Mouse (Mus musculus) spleen, postnatal 10 days (tissue): ENCODE measurements around the gene Ap3b2.
A peak's percentile ranks its signal among the peaks of the same experiment; 100 is the strongest.

Experiments used
- DNase-seq, 2 experiments: peaks; one replicate each; pipeline ENCODE4 v3.0.0; 2021 to 2022; ENCODE audit warnings: low spot score in 2 of 2

The Ap3b2 gene

DNA sequence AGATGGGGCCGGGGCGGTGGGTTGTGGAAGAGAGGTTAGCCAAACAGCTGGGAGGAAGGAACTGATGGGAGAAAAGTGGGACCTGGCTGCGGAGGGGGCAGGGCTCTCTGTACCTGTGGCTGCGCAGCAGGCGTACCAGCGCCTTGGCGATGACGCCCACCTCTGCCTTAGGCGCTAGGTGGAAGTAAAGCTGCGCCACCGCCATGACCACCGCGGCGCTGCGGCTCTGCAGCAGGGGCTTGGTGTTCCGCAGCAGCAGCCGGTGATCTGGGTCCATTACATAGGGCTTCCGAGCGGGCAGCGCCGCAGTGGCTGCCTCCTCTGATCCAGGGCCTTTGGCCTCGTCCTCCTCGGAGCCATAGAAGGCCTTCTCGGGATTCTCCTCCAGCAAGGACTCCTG is 16.9 kb downstream of the Ap3b2 start:
- DNase-seq, result no peak

DNA sequence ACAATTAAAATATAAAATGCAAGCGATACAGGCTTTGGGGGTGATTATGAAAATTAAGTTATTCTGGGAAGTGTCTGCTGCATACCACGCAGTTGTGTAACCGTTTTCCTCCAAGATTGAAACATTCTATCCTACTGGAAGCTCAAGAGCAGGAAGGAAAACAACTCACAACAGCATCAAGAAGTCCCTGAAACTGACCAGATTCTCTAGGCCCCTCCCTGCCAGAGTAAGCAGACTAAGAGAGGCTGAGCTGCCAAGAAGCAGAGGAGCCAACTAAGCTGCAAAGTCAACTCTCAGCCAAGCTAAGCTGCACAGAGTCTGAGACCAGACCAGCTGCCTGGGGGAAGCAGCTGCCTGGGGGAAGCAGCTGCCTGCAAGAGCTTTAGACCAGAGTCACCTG is 18.5 kb downstream of the Ap3b2 start:
- DNase-seq, result no peak

DNA sequence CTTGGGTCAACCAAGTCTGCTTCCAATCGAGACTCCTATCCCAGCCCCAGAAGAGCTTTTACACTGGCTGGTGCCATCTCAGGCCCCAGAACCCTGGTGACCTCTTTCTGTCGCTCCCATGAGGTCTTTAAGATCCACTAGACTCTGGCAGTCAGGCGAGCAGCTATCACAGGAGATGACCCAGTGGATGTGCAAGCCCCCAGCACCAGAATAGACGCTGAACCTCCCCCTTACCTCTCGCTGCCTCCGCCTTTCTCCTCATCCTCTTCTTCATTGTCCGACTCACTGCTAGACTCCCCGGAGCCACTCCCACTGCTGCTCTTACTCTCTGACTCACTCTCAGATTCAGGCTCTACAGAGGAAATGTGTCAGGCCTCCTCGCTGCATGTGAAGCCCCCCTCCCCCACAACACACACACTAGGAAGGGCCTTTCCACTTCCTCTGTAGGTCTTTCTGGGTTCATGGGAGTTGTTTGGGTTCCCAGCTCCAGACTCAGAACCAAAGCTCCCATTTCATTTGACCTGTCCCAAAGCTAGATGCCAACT is 28.7 kb downstream of the Ap3b2 start:
- DNase-seq, result no peak

DNA sequence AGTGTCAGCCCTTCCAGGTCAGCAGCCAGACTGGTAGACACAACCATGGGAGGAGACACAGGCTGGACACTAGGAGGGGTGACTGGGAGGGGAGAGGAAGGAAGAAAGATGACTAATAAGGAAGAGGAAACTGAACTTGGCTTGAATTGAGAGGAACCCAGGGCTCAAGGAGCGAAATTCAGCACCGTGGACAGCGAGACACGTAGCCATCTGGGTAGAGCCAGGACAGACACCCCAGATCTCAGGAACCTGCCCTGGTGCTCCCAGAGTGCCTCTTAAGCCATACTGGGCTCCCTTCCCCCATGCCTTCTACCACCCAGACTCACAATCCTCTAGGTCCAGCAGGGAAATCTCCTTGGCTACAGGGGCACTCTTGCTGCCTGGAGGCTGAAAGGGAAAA is 29.6 kb downstream of the Ap3b2 start:
- peak in 1 of 2 experiments; percentile 39 for DNase-seq

DNA sequence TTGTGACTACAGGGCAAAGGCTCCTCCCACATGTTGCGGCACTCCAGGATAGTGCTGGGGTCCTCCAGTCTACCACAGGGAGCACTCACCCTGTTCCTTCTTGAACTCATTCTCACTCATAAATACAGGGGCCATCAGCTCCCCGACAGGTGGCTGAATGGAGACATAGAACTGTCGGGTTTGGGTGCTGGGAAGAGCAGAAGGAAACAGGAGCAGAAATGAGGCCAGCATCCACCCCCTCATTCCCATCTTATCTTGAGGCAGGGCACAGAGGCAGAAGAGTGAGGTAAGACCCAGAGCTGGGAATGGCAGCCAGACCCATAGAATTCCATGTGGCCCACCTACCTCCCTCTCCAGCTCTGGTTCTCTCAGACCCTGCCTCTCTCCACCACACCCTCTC is 30.9 kb downstream of the Ap3b2 start:
- DNase-seq, result no peak

DNA sequence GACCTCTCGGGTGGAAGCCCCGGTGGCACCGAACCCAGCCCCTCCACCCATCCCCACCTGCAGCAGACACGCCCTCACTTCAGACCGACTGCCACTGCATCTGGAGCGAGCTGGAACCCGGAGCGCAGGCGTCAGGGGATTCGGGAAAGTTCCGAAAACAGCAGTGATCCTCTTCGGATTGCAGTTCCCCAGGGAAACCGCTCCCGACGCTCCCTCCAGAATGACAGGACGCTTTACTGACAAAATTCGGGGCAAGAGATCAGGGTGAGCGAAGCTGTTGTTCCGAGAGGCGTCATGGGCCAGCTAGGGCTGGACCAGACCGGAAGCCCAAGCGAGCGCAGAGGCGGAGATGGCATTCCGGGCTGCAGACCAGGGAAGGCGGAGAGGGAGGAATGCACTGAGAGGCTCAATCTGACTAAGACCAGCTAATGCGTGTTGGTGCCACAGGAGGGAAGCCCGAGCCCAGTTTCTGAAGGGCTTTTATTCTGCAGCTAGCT is 38.5 kb downstream of the Ap3b2 start, which contains the start of gene Cpeb1:
Gene Cpeb1 (minus strand): TSS at position 311 of the 497 bp plus-strand sequence.
- no peak for DNase-seq

DNA sequence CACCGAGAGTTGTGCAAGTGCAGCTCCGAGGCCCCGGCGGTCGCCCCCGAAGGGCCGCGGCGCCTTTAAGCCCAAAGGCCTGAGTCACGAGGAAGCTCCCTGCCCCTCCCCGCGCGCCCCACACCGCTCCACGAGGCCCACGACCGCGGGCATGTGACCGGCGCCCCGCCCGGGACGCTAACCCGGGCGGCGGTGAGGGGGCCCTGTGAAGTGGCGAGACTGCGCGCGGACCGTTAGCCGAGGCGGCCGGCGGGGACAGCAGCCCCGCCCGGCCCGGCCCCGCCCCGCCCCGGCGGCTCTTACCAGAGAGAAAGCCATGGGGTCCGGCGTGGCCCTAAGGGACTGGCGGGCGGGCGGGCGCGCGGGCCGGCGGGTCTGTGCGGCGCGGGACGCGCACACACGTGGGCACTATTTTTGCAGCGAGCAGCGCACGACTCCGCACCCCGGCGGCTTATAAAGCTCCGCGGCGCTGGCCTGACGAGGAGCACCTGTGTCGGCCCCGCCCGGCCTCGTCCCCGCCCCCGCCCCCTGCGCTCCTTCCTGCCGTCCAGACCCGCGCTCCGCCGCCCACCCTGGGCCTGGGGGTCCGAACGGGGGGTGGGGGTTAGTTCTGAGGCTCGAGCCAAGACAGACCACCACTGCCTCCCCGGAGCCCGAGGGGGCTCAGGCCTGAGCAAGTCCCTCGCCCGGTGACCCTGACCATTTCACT is 39.2 kb downstream of the Ap3b2 start:
- no peak for DNase-seq

DNA sequence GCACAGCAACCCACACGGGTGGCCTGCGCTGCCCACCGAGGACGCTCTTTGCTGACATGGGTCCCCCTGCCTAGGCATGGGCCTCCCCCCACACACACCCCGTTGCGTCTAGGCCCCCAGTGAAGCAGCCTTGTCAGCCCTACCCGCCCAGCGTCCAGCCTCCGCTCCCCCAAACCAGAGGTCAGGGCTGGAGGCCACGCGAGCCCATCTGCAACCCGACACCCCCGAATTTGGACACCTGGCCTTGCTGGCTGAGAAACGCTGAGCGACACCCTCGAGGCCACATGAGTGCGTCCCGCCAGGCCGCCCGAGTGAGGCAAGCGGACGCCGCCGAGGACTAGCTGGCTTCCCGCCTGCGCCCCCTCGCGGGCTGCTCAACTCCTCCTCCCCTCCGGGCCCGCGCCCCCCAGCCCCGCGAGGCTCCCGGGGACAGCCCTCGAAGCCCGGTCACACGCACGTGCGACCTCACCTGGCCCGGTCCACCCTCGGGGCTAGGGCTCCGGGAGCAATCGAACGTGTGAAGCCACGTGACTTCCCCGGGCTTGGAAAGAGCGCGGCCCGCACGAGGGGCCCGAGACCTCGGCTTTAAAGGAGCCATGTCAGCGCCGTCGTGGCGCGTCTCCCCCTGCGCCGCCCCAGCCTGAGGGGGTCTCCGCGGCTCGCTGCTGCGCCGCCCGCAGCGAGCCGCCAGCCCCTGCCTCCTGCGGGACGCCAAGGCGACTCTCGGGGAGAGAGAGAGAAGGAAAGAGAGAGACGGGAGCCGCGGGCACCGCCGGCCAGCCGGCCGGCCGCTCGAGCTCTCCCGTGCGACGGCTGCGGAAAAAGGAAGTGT is 40.1 kb downstream of the Ap3b2 start:
- peak in 1 of 2 experiments; percentile 41 for DNase-seq

DNA sequence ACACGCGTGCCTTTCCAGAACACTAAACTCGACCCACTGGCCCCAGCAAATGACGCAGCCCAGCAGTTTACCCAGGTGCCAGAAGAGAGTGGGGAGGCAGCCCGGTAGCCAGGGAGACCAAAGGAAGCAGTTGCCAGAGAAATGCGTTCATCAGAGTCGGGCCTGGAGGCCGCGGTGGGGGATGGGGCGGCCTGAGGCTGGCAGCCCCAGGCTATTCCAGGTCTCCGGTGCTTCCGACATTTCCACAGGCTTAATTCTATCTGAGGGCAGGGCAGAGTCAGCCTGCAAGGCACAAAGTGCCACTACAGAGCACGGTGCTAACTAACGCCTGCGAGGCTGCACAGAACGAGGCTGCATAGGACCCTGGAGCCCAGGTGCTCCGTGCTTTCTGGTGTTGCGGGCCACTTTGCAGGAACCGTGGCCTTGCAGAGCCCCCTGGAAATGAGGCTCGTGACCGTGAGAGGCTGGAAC is 40.7 kb downstream of the Ap3b2 start:
- DNase-seq, result no peak
